Mouse (Mus musculus) liver, embryonic 13.5 days (tissue): ENCODE data around the gene Lrp6. TPM values are rescaled to one million over a fixed set of nuclear protein-coding genes. Genes with fewer than 3 reads are reported as not detected.

Experiments
- ATAC-seq: fragments of 200-750 bp; cut with Nextera tagmentation; 2 replicates; pipeline ENCODE4 v1.8.0; 2017; ENCODE audit warnings: low read depth, mild to moderate bottlenecking, moderate number of reproducible peaks, moderate library complexity
- DNase-seq: peaks from one replicate; pipeline ENCODE4 v3.0.0; 2022
- H3K27ac ChIP-seq: fragments of 300-500 bp; sonication (generic); 2 replicates; pipeline ENCODE4 v1.5.1; 2015; ENCODE audit warnings: moderate library complexity, mild to moderate bottlenecking, inconsistent platforms
- H3K27me3 ChIP-seq: fragments of 300-500 bp; sonication (generic); 2 replicates; pipeline ENCODE4 v1.6.1; 2015; ENCODE audit warnings: mild to moderate bottlenecking, inconsistent platforms
- H3K36me3 ChIP-seq: fragments of 300-500 bp; sonication (generic); 2 replicates; pipeline ENCODE4 v1.6.1; 2015; ENCODE audit warnings: mild to moderate bottlenecking, inconsistent platforms
- H3K4me1 ChIP-seq: fragments of 300-500 bp; sonication (generic); replicated peaks from 2 replicates; pipeline ENCODE4 v1.6.1; 2015; ENCODE audit warnings: inconsistent platforms
- H3K4me2 ChIP-seq: fragments of 300-500 bp; sonication (generic); 2 replicates; pipeline ENCODE4 v1.6.1; 2015; ENCODE audit warnings: inconsistent platforms, mild to moderate bottlenecking, moderate library complexity
- H3K4me3 ChIP-seq: fragments of 300-500 bp; sonication (generic); replicated peaks from 2 replicates; pipeline ENCODE4 v1.5.1; 2015; ENCODE audit warnings: mild to moderate bottlenecking, inconsistent platforms
- H3K9ac ChIP-seq: fragments of 300-500 bp; sonication (generic); 2 replicates; pipeline ENCODE4 v1.6.1; 2015; ENCODE audit warnings: mild to moderate bottlenecking, inconsistent platforms
- H3K9me3 ChIP-seq: fragments of 300-500 bp; sonication (generic); replicated peaks from 2 replicates; pipeline ENCODE4 v1.6.1; 2016; ENCODE audit warnings: inconsistent platforms
- WGBS: fragments of 180-500 bp; shearing (Covaris S2); methylation state at CpG from one replicate; pipeline ENCODE4 v1.1.7; 2015; ENCODE audit not compliant: insufficient replicate concordance; 5-methylcytosine and 5-hydroxymethylcytosine counted together
- polyA plus RNA-seq: library from polyadenylated mRNA; unstranded; fragments of >200 nt; fragmentation: Nextera tagmentation; extraction: Ambion mirVana; gene quantifications from 2 replicates; pipeline ENCODE4 v1.2.1, GENCODE M21; 2015

Gene Lrp6
- polyA plus RNA-seq, 1 experiment from 2014 or later = 6.8 TPM

GRCm38 (mm10) chr6:134550396-134550795 lies 16.4 kb downstream of the Lrp6 start:
- 76% methylated on average over 1 of the region's 1 CpGs for WGBS
- Histone ChIP-seq H3K36me3 (no peaks in the 10 kb centered on the region), H3K4me1 (peaks cover 20% of the 10 kb centered on the region), H3K27ac (no peak overlapping the region), H3K4me3 (no peak overlapping the region), H3K9me3 (no peaks in the 10 kb centered on the region), H3K9ac (no peak overlapping the region), H3K4me2 (no peak overlapping the region), H3K27me3 (no peaks in the 10 kb centered on the region)
- DNase-seq (no peak), ATAC-seq (no peak)

- ATAC-seq (no peak), DNase-seq (no peak)
- H3K9ac ChIP-seq = no peak overlapping the region
- H3K4me1 ChIP-seq = peaks cover 39% of the 10 kb centered on the region
- no peak overlapping the region for H3K4me3 ChIP-seq
- WGBS = 61% methylated on average over 3 of the region's 3 CpGs
- H3K4me2 ChIP-seq = no peak overlapping the region
- no peak overlapping the region; the same call in 1 of the 2 replicates for H3K27ac ChIP-seq
- H3K27me3 ChIP-seq = no peaks in the 10 kb centered on the region
- H3K36me3 ChIP-seq = peaks cover 6% of the 10 kb centered on the region; the same call in 1 of the 2 replicates
- no peaks in the 10 kb centered on the region for H3K9me3 ChIP-seq
Measured at GRCm38 (mm10) chr6:134544843-134545242, 21.9 kb downstream of the Lrp6 start.

DNA sequence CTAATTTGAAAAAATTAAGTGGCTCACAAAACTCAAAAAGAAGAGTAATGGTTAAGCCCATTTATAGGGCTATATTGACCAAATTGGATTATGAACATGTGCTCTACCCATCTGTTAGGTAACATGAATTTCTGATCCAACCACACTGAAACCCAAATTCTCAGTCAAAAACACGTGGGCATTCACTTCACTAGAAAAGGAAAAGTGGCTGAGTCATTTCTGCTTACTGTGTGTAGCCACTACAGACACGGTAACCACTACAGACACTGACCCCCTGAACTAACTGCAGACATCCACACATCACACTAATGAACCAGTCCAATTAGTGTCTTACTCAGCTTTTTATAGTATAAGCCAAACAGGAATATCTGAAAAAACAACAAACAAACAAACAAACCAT lies 22.7 kb downstream of the Lrp6 start:
- peaks cover 42% of the 10 kb centered on the region for H3K4me1 ChIP-seq
- no peaks in the 10 kb centered on the region for H3K27me3 ChIP-seq
- H3K27ac ChIP-seq = no peak overlapping the region
- DNase-seq (no peak), ATAC-seq (no peak; the same call in 1 of the 2 replicates)
- no peaks in the 10 kb centered on the region for H3K9me3 ChIP-seq
- peaks cover 6% of the 10 kb centered on the region; the same call in 1 of the 2 replicates for H3K36me3 ChIP-seq
- no peak overlapping the region for H3K9ac ChIP-seq
- WGBS = 16% methylated on average over 2 of the region's 2 CpGs
- no peak overlapping the region for H3K4me2 ChIP-seq
- no peak overlapping the region for H3K4me3 ChIP-seq

DNA sequence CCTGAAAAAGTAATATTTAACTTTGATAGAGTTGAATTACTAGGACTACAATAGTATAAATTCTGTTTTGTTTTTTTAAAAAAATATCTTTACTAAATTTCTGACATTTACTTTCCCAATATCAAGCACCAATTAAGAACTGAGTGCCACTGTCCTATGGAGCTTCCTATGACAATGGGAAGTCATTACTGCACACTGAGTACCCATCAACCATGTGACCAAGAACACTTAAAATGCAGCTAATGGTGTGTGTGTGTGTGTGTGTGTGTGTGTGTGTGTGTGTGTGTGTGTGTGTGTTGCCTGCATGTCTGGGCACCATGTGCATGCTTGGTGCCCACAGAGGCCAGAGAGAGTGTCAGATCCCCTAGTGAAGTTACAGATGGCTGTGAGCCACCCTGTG lies 23.2 kb downstream of the Lrp6 start:
- no peaks in the 10 kb centered on the region for H3K27me3 ChIP-seq
- H3K36me3 ChIP-seq = peaks cover 6% of the 10 kb centered on the region; the same call in 1 of the 2 replicates
- DNase-seq (no peak), ATAC-seq (no peak)
- no peak overlapping the region for H3K4me2 ChIP-seq
- no peak overlapping the region for H3K27ac ChIP-seq
- H3K9me3 ChIP-seq = no peaks in the 10 kb centered on the region
- H3K4me3 ChIP-seq = no peak overlapping the region
- no peak overlapping the region for H3K9ac ChIP-seq
- H3K4me1 ChIP-seq = peaks cover 47% of the 10 kb centered on the region

GRCm38 (mm10) chr6:134542374-134542773 lies 24.4 kb downstream of the Lrp6 start:
- no peak for ATAC-seq
- 71% methylated on average over 2 of the region's 2 CpGs for WGBS
- no peaks in the 10 kb centered on the region for H3K27me3 ChIP-seq
- H3K4me2 ChIP-seq = no peak overlapping the region
- DNase-seq = no peak
- peaks cover 59% of the 10 kb centered on the region for H3K4me1 ChIP-seq
- H3K4me3 ChIP-seq = no peak overlapping the region
- no peaks in the 10 kb centered on the region for H3K9me3 ChIP-seq
- peaks cover 6% of the 10 kb centered on the region; the same call in 1 of the 2 replicates for H3K36me3 ChIP-seq
- no peak overlapping the region for H3K9ac ChIP-seq
- no peak overlapping the region for H3K27ac ChIP-seq

- DNase-seq (no peak), ATAC-seq (no peak)
- Histone ChIP-seq H3K9ac (no peak overlapping the region), H3K4me2 (no peak overlapping the region), H3K27ac (no peak overlapping the region; the same call in 1 of the 2 replicates), H3K4me1 (peaks cover 52% of the 10 kb centered on the region), H3K9me3 (no peaks in the 10 kb centered on the region), H3K27me3 (no peaks in the 10 kb centered on the region), H3K36me3 (peaks cover 6% of the 10 kb centered on the region; the same call in 1 of the 2 replicates), H3K4me3 (no peak overlapping the region)
- WGBS = 70% methylated on average over 6 of the region's 6 CpGs
Measured at GRCm38 (mm10) chr6:134540161-134540560, 26.6 kb downstream of the Lrp6 start.

DNA sequence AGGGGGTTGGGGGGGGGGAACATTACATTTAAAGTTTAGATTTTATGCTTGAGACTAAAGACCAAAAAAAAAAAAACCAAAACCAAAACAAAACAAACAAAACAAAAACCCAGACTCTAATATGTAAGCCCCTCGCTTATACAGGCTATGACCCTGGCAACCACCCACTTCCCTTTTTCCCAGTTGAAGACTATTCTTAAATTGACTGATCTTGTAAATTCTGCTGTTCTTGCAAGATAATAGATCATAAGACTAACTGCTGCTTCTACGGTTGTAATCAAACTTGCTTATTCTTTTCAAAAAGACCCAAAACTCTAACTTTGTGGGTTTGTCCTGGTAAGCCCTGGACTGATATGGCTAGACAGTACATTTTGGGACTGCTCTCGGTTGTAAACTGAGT lies 27.3 kb downstream of the Lrp6 start:
- peaks cover 51% of the 10 kb centered on the region for H3K4me1 ChIP-seq
- peak overlapping the region; percentile 40; the same call in 1 of the 2 replicates for H3K27ac ChIP-seq
- peak overlapping the region; percentile 56; the same call in 1 of the 2 replicates for H3K9ac ChIP-seq
- H3K9me3 ChIP-seq = no peaks in the 10 kb centered on the region
- H3K27me3 ChIP-seq = no peaks in the 10 kb centered on the region
- ATAC-seq = no peak
- no peak for DNase-seq
- H3K4me3 ChIP-seq = no peak overlapping the region
- WGBS = 22% methylated on average over 3 of the region's 3 CpGs
- peak overlapping the region; percentile 62 for H3K4me2 ChIP-seq
- H3K36me3 ChIP-seq = peaks cover 6% of the 10 kb centered on the region; the same call in 1 of the 2 replicates

GRCm38 (mm10) chr6:134538805-134539204 lies 28.0 kb downstream of the Lrp6 start:
- peaks cover 44% of the 10 kb centered on the region for H3K4me1 ChIP-seq
- H3K9ac ChIP-seq = peak overlapping the region; percentile 56
- ATAC-seq (peak; percentile 79), DNase-seq (no peak)
- peak overlapping the region; percentile 72 for H3K27ac ChIP-seq
- peak overlapping the region; percentile 36 for H3K4me3 ChIP-seq
- H3K27me3 ChIP-seq = no peaks in the 10 kb centered on the region
- WGBS = 37% methylated on average over 4 of the region's 4 CpGs
- peaks cover 6% of the 10 kb centered on the region; the same call in 1 of the 2 replicates for H3K36me3 ChIP-seq
- no peaks in the 10 kb centered on the region for H3K9me3 ChIP-seq
- H3K4me2 ChIP-seq = peak overlapping the region; percentile 62

DNA sequence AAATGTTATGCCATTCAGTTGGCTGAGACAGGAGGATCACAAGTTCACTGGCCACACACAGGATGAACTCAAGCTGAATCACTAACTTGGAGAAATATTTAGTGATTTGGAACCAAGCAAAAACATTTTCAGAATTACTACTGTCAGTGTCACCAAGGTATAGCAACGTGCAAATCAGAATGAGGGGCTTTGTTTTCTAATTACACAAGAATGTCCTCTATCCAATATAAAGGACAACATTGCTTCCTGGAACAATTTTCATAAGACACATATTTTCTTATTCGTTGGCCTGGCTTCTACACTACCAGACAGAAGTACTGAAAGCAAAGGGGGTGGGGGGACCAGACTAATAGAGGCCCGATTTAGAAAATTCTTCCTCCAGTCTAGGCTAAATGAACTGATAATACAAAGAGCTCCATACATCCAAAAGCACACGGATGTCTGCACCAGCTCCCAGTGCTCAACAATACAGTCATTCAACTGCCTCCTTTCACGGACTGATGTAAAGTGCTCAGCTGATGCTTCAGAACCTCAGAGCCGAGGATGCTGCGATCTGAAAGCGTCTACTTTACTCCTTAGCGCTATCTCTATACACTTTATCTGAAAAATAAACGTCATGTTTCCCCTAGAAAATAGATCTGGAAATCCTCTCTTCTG lies 29.2 kb downstream of the Lrp6 start:
- peaks cover 6% of the 10 kb centered on the region; the same call in 1 of the 2 replicates for H3K36me3 ChIP-seq
- no peak for DNase-seq
- ATAC-seq = no peak
- H3K9ac ChIP-seq = no peak overlapping the region
- WGBS = 74% methylated on average over 10 of the region's 10 CpGs
- H3K27me3 ChIP-seq = no peaks in the 10 kb centered on the region
- peaks cover 49% of the 10 kb centered on the region for H3K4me1 ChIP-seq
- H3K4me3 ChIP-seq = no peak overlapping the region
- H3K9me3 ChIP-seq = no peaks in the 10 kb centered on the region
- no peak overlapping the region for H3K27ac ChIP-seq
- H3K4me2 ChIP-seq = no peak overlapping the region

DNA sequence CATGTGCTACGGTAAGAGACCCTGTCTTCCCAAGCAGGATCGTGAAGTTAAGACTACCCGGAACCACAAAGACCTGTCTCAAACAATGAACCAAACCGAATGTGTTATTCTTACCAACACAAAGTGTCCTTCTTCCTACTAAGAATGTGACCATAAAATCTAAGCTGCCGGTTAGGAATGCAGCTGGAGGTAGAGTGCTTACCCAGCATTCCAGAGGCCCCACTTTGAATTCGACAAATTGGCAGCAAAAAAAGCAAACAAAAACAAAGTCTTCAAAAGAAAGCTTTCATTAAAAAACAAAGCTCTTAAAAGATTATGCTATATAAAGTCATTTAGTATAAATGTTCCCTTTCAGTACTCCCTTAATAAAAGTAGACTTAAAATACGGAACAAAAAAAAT lies 31.6 kb downstream of the Lrp6 start:
- no peak for ATAC-seq
- no peak overlapping the region for H3K4me2 ChIP-seq
- peaks cover 7% of the 10 kb centered on the region for H3K36me3 ChIP-seq
- no peak overlapping the region for H3K9ac ChIP-seq
- DNase-seq = no peak
- peaks cover 67% of the 10 kb centered on the region for H3K4me1 ChIP-seq
- no peaks in the 10 kb centered on the region for H3K9me3 ChIP-seq
- WGBS = 73% methylated on average over 7 of the region's 7 CpGs
- H3K27me3 ChIP-seq = no peaks in the 10 kb centered on the region
- H3K27ac ChIP-seq = no peak overlapping the region
- H3K4me3 ChIP-seq = no peak overlapping the region

DNA sequence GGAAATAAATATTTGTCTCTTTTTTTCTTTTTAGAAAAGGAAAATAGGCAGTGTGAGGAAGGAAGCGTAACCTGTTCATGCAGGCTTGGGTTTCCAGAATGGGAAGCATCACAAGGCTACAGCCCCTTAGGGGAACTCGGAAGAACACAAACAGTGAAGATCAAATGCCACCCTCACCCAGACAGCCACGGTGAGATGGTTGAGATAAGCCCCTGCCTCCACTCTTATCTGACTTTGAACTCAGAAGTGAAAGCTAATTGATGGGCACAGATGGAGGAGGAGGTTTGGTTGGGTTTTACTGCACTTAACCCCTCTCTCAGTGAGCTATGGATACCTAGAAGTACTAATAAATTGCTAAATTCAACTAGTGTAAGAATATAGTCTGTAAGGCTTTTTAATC lies 33.7 kb downstream of the Lrp6 start:
- Histone ChIP-seq H3K4me2 (no peak overlapping the region), H3K27ac (0 out of 2 replicates have a peak overlapping the region, but pooled peaks have one; percentile 27), H3K4me3 (no peak overlapping the region), H3K9me3 (no peaks in the 10 kb centered on the region), H3K9ac (no peak overlapping the region), H3K27me3 (no peaks in the 10 kb centered on the region), H3K4me1 (peaks cover 73% of the 10 kb centered on the region), H3K36me3 (peaks cover 7% of the 10 kb centered on the region)
- WGBS = 38% methylated on average over 3 of the region's 3 CpGs
- DNase-seq (no peak), ATAC-seq (no peak)

GRCm38 (mm10) chr6:134531950-134532349 lies 34.8 kb downstream of the Lrp6 start:
- ATAC-seq = peak; percentile 74
- H3K4me1 ChIP-seq = peaks cover 73% of the 10 kb centered on the region
- WGBS = 11% methylated on average over 1 of the region's 1 CpGs

More at GRCm38 (mm10) chr6:134531950-134532349, 34.8 kb downstream of the Lrp6 start:
- Histone ChIP-seq H3K9ac (no peak overlapping the region), H3K36me3 (peaks cover 7% of the 10 kb centered on the region), H3K27ac (peak overlapping the region; percentile 61; the same call in 1 of the 2 replicates), H3K4me3 (no peak overlapping the region), H3K9me3 (no peaks in the 10 kb centered on the region), H3K27me3 (no peaks in the 10 kb centered on the region), H3K4me2 (no peak overlapping the region)
- peak; percentile 27 for DNase-seq
